Comparison of ENCODE assay signal across 9 mouse cellular contexts in genomic region chr19:18834971-18835370, GRCm38 (mm10).
DNase-seq lines count a peak whose midpoint lies in the region; ATAC-seq and TF ChIP-seq lines count a peak whose summit lies in the region.
"Had no signal": no experiment of that assay in that cellular context is flagged by ENCODE, and none has a peak within 500 bp of the region (broad histone marks: within the 10 kb centered on the region; RNA-seq: fewer than 3 reads in every experiment).

No protein-coding gene starts in this region.

- no peaks in the 10 kb centered on the region for H3K4me1 ChIP-seq in ES-E14 (ENCODE audit: control insufficient read depth in 2 of 2, insufficient read depth in 2 of 2, low read length in 2 of 2, poor library complexity in 1 of 2)
- no peaks in the 10 kb centered on the region for H3K4me1 ChIP-seq in forebrain, embryonic 14.5 days (ENCODE audit: control insufficient read depth, insufficient read depth, low read length)
- no peaks in the 10 kb centered on the region for H3K4me1 ChIP-seq in kidney, embryonic 14.5 days (ENCODE audit: control insufficient read depth, insufficient read depth, low read length)
- no peaks in the 10 kb centered on the region for H3K4me1 ChIP-seq in limb, embryonic 14.5 days (ENCODE audit: control insufficient read depth, insufficient read depth, low read length)
- H3K4me1 ChIP-seq: heart, embryonic 15.5 days had no signal

- 8% methylated on average over 6 of the region's 6 CpGs for WGBS in forebrain, embryonic 14.5 days
- 10% methylated on average over 6 of the region's 6 CpGs for WGBS in kidney, embryonic 14.5 days
- 12% methylated on average over 6 of the region's 6 CpGs for WGBS in limb, embryonic 14.5 days

- no peak overlapping the region for H3K4me3 ChIP-seq in ES-E14 (ENCODE audit: insufficient read depth in 1 of 2, low read depth in 1 of 2, low read length in 2 of 2, poor library complexity in 1 of 2, severe bottlenecking in 1 of 2)
- H3K4me3 ChIP-seq in forebrain, embryonic 14.5 days (ENCODE audit: low read depth, low read length), result no peak overlapping the region
- H3K4me3 ChIP-seq in kidney, embryonic 14.5 days (ENCODE audit: low read length), result no peak overlapping the region
- no peak overlapping the region for H3K4me3 ChIP-seq in limb, embryonic 14.5 days (replicated peaks; ENCODE audit: low read length)
- H3K4me3 ChIP-seq: heart, embryonic 15.5 days had no signal

- H3K9ac ChIP-seq in ES-E14 (ENCODE audit: insufficient read depth, low read depth, low read length, poor library complexity, severe bottlenecking), result no peak overlapping the region
- H3K9ac ChIP-seq in forebrain, embryonic 14.5 days (ENCODE audit: low read length), result no peak overlapping the region
- H3K9ac ChIP-seq in kidney, embryonic 14.5 days (ENCODE audit: low read depth, low read length), result no peak overlapping the region
- no peak overlapping the region for H3K9ac ChIP-seq in limb, embryonic 14.5 days (ENCODE audit: low read depth, low read length, severe bottlenecking)
- H3K9ac ChIP-seq: heart, embryonic 15.5 days had no signal

- no peak overlapping the region for H3K4me2 ChIP-seq in forebrain, embryonic 14.5 days (ENCODE audit: low read length)
- H3K4me2 ChIP-seq in kidney, embryonic 14.5 days (replicated peaks; ENCODE audit: low read depth, low read length), result no peak overlapping the region
- H3K4me2 ChIP-seq in limb, embryonic 14.5 days (replicated peaks; ENCODE audit: low read depth, low read length, severe bottlenecking), result no peak overlapping the region
- H3K4me2 ChIP-seq: heart, embryonic 15.5 days had no signal

- no peaks in the 10 kb centered on the region for H3K36me3 ChIP-seq in ES-E14 (ENCODE audit: control insufficient read depth, insufficient read depth, low read length, poor library complexity, severe bottlenecking)
- no peaks in the 10 kb centered on the region for H3K36me3 ChIP-seq in forebrain, embryonic 14.5 days (ENCODE audit: control insufficient read depth, insufficient read depth, low read length)
- no peaks in the 10 kb centered on the region for H3K36me3 ChIP-seq in kidney, embryonic 14.5 days (ENCODE audit: control insufficient read depth, insufficient read depth, low read length)
- no peaks in the 10 kb centered on the region for H3K36me3 ChIP-seq in limb, embryonic 14.5 days (ENCODE audit: control insufficient read depth, insufficient read depth, low read length)
- H3K36me3 ChIP-seq: heart, embryonic 15.5 days had no signal

- in situ Hi-C loops in ES-E14 (cut with MboI; ENCODE audit: low sequenced_read_pairs in 2 of 2, unreplicated experiment in 2 of 2), result no loop called here

- no peak for ATAC-seq in forebrain, embryonic 14.5 days
- peak; percentile 64; the same call in 1 of the 2 replicates for ATAC-seq in kidney, embryonic 14.5 days (ENCODE audit: low FRiP score, low TSS enrichment)
- peak; percentile 73 for ATAC-seq in limb, embryonic 14.5 days (ENCODE audit: low FRiP score, low read depth)

- no peak overlapping the region for H3K27ac ChIP-seq in ES-E14 (ENCODE audit: insufficient read depth, low read depth, low read length, poor library complexity, severe bottlenecking)
- H3K27ac ChIP-seq in forebrain, embryonic 14.5 days (ENCODE audit: low read depth, low read length), result no peak overlapping the region
- H3K27ac ChIP-seq in kidney, embryonic 14.5 days (ENCODE audit: low read depth, low read length), result no peak overlapping the region
- no peak overlapping the region for H3K27ac ChIP-seq in limb, embryonic 14.5 days (replicated peaks; ENCODE audit: low read depth, low read length)
- H3K27ac ChIP-seq: heart, embryonic 15.5 days had no signal

- DNase-seq in 3T3-L1 (ENCODE audit: low read depth, low spot score) (peak; percentile 88), ES-E14 (ENCODE audit: low read depth, low spot score) (peak; percentile 64)
- peak; percentile 42 for DNase-seq in c-Kit-positive CD71-positive TER-119-positive erythroid progenitor cells, embryonic 14.5 days (ENCODE audit: low spot score)
- DNase-seq in forebrain, embryonic 14.5 days (ENCODE audit: low spot score), result peak; percentile 67
- peak; percentile 75 for DNase-seq in limb, embryonic 14.5 days (ENCODE audit: low spot score)
- peak; percentile 53 for DNase-seq in ovary, postnatal 36 days (ENCODE audit: low spot score)
- peak; percentile 29 to 42 for DNase-seq in thymus, postnatal 36 days

- no peaks in the 10 kb centered on the region for H3K9me3 ChIP-seq in ES-E14 (ENCODE audit: control insufficient read depth, insufficient read depth, low read depth, low read length)
- H3K9me3 ChIP-seq in forebrain, embryonic 14.5 days (replicated peaks; ENCODE audit: control insufficient read depth, low read length), result no peaks in the 10 kb centered on the region
- H3K9me3 ChIP-seq in kidney, embryonic 14.5 days (ENCODE audit: control insufficient read depth, low read length), result no peaks in the 10 kb centered on the region
- H3K9me3 ChIP-seq in limb, embryonic 14.5 days (ENCODE audit: control insufficient read depth, low read length), result no peaks in the 10 kb centered on the region
- H3K9me3 ChIP-seq: heart, embryonic 15.5 days had no signal

- TF ChIP-seq POLR2A in limb, embryonic 14.5 days (IDR thresholded peaks at IDR 0.05; ENCODE audit: borderline replicate concordance, extremely low read depth, insufficient read depth, insufficient read length), result no peak

- H3K27me3 ChIP-seq in forebrain, embryonic 14.5 days (replicated peaks; ENCODE audit: control insufficient read depth, insufficient read depth, low read length), result no peaks in the 10 kb centered on the region
- H3K27me3 ChIP-seq in kidney, embryonic 14.5 days (ENCODE audit: control insufficient read depth, insufficient read depth, low read length), result no peaks in the 10 kb centered on the region
- H3K27me3 ChIP-seq in limb, embryonic 14.5 days (ENCODE audit: control insufficient read depth, insufficient read depth, low read length), result no peaks in the 10 kb centered on the region
- H3K27me3 ChIP-seq: heart, embryonic 15.5 days had no signal

TF ChIP-seq in ES-E14, 5 proteins besides CTCF, POLR2A, EP300 and RAD21:
- TF ChIP-seq ZC3H11A (IDR thresholded peaks at IDR 0.05; ENCODE audit: borderline replicate concordance, low read depth, low read length), result peak; percentile 86
- TF ChIP-seq MAFK (IDR thresholded peaks at IDR 0.05; ENCODE audit: insufficient read depth, low read depth, low read length), result no peak

Comparison
In these comparisons a context has a peak if more than half of its experiments do, and no peak if none do; other contexts are left out.
1. DNase-seq: peak in every context shown above with its lines; median percentile 88 in 3T3-L1; 75 in limb, embryonic 14.5 days; 67 in forebrain, embryonic 14.5 days; 64 in ES-E14; 53 in ovary, postnatal 36 days; 42 in c-Kit-positive CD71-positive TER-119-positive erythroid progenitor cells, embryonic 14.5 days; 36 in thymus, postnatal 36 days.